Mouse (Mus musculus): Measurements from ENCODE around the gene Foxm1. TPM values are rescaled to one million over a fixed set of nuclear protein-coding genes. Genes with fewer than 3 reads are reported as not detected.
A peak's percentile ranks its signal among the peaks of the same experiment; 100 is the strongest.

The Foxm1 gene
- total RNA-seq, 1 experiment from 2014 or later: 15.2 TPM

DNA sequence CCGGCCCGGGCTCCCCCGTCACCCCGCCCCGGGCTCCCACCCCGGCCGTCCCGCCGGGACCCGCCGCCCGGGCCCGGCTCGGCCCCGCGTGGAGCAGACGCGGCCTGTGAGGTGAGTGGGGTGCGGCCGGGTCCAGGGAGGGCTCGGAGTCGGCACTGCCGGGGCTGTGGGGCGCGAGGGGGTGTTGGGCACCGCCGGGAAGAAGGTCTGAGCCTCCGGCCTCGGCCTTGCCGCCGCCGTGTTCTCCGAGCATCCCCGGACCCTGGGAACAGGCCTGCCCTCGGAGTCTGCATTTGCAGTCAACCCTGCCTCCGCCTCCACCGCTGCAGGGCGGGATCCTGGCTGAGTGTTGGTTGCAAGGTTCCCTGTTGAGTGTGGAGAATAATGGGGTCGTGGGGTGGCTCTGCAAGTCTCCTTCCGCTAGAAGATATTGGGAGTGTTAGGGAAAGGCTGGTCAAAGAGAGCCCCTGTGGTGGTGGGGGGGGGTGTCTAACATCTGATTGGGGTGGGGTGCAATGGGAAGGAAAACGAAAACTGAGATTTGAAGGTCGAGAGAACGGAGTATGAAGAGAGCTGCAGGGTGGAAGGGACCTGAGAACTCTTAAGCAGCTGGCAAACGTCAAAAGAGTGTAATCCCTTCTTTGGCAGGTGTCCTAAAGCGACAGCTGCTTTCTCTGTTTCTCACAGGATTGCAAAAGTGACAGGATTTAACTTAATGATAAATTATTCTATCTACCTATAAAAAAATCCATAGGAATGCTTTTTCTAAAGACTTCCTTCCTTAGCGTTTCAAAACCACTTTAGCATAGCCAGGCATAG lies 449 bp downstream of the Foxm1 start:
- ATAC-seq (replicated peaks in 1 of 2; ENCODE audit: insufficient read depth in 1 of 2, low FRiP score in 2 of 2, low TSS enrichment in 1 of 2, low read depth in 1 of 2, poor library complexity in 2 of 2, severe bottlenecking in 2 of 2): peak in 1 of 2 experiments; percentile 37; a peak in 1 of 4 replicates

- ATAC-seq (replicated peaks in 1 of 2; ENCODE audit: insufficient read depth in 1 of 2, low FRiP score in 2 of 2, low TSS enrichment in 1 of 2, low read depth in 1 of 2, poor library complexity in 2 of 2, severe bottlenecking in 2 of 2): no peak
These were observed 2.0 kb downstream of the Foxm1 start for GRCm38 (mm10) chr6:128364721-128365120.

DNA sequence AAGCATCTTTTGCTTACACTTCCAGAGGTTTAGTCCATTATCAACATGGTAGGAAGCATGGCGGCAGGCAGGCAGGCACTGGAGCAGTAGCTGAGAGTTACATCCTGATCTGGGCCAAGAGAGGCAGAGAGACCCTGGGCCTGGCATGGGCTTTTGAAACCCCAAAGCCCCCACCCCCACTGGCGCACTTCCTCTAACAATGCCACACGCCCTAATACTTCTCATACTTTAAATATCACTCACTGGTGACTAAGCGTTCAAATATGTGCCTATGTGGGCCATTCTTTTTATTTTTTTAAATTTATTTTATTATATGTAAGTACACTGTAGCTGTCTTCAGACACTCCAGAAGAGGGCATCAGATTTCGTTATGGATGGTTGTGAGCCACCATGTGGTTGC lies 3.7 kb downstream of the Foxm1 start:
- ATAC-seq (replicated peaks in 1 of 2; ENCODE audit: insufficient read depth in 1 of 2, low FRiP score in 2 of 2, low TSS enrichment in 1 of 2, low read depth in 1 of 2, poor library complexity in 2 of 2, severe bottlenecking in 2 of 2): no peak

DNA sequence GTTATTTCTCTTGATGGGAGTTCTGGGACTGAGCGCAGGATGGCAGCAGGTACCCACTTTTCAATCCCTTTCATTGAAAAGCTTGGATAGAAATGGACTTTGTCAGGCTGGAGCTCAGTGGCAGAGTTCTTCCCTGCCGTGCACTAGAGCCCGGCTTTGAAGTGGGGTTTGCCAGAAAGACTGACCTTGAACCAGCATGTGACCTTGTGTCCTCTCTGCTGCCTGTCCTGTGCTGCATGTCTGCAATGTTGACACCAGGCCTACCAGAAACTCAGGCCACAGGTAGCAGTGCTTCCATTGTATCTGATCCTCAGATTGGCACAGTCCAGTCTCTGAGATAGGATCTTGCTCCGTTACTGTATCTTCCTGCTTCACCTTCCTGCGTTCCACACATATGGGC lies 7.3 kb downstream of the Foxm1 start:
- ATAC-seq (replicated peaks in 1 of 2; ENCODE audit: insufficient read depth in 1 of 2, low FRiP score in 2 of 2, low TSS enrichment in 1 of 2, low read depth in 1 of 2, poor library complexity in 2 of 2, severe bottlenecking in 2 of 2): no peak

- ATAC-seq (replicated peaks in 1 of 2; ENCODE audit: insufficient read depth in 1 of 2, low FRiP score in 2 of 2, low TSS enrichment in 1 of 2, low read depth in 1 of 2, poor library complexity in 2 of 2, severe bottlenecking in 2 of 2): no peak
These were observed 12.4 kb downstream of the Foxm1 start, which contains the start of the genes Tex52 and Gm44596 for GRCm38 (mm10) chr6:128375192-128375591. TSS of gene Tex52 (plus strand) at chr6:128375456. TSS of gene Gm44596 (plus strand) at chr6:128375503.

DNA sequence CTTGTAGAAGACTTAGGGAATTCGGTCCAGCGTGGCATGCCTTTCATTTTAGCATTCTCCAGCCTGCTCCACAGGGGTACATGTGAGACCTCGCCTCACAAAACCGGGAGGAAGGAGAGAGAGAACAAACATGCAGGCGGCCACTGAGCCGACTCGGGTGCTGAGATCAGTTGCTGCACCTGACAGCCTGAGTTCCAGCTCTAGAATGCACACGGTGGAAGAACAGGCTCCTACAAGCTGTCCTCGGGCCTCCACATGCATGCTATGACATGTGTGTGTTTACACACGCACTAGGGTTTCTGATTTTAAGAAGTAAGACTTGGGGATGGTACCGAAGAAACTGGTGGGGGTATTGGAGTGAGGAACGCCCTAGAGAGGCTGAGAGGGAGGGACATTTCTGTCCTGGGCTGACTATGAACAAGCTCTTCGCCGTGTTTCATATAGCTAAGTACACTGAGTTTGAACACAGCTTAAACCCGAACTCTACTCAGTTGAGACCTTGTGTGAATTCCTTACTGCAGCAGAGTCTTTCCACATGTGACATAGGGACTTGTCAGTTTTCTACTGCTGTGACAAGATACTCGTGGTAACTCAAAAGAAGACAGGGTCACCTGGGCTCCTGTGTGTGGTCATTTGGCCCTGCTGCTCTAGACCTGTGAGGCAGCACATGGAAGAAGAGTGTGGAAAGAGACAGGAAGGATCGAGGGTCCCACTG lies 13.8 kb downstream of the Foxm1 start:
- no peak for ATAC-seq (replicated peaks in 1 of 2; ENCODE audit: insufficient read depth in 1 of 2, low FRiP score in 2 of 2, low TSS enrichment in 1 of 2, low read depth in 1 of 2, poor library complexity in 2 of 2, severe bottlenecking in 2 of 2)

GRCm38 (mm10) chr6:128379636-128380035 lies 16.9 kb downstream of the Foxm1 start:
- peak in 1 of 2 experiments; percentile 43; a peak in 1 of 4 replicates for ATAC-seq (replicated peaks in 1 of 2; ENCODE audit: insufficient read depth in 1 of 2, low FRiP score in 2 of 2, low TSS enrichment in 1 of 2, low read depth in 1 of 2, poor library complexity in 2 of 2, severe bottlenecking in 2 of 2)

DNA sequence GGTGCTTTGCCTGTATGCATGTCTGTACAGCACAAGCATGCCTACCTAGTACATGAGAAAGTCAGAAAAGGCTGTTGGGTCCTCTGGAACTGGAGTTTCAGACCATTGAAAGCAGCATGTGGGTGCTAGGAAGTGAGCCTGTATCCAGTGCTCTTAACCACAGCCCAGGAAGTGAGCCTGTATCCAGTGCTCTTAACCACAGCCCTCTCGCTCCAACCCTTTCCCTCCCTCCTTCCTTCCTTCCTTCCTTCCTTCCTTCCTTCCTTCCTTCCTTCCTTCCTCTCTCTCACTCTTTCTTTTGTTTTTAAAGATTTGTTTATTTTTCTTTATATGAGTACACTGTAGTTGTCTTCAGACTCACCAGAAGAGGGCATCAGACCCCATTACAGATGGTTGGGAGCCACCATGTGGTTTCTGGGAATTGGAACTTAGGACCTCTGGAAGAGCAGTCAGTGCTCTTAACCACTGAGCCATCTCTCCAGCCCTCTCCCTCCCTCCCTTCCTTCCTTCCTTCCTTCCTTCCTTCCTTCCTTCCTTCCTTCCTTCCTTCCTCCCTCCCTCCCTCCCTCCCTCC lies 17.9 kb downstream of the Foxm1 start:
- peak in 1 of 2 experiments; percentile 37; a peak in 1 of 4 replicates for ATAC-seq (replicated peaks in 1 of 2; ENCODE audit: insufficient read depth in 1 of 2, low FRiP score in 2 of 2, low TSS enrichment in 1 of 2, low read depth in 1 of 2, poor library complexity in 2 of 2, severe bottlenecking in 2 of 2)

DNA sequence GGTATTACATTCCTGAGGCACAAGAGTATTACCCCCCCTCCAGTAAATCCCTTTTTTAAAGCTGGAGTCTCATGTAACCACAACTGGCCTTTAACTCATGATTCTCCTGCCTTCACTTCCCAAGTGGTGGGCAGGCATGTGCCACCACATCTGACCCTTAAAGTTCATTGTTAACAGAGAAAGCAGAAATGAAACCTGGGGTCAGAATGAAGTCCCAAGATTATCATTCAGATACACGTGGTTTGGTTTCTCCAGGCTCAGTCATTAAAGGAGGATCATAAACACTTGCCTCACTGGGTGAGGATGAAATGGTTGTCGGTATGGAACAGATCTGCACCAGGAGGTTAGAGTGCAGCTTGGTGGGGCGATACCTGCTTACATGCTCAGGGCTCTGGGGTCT lies 18.5 kb downstream of the Foxm1 start:
- no peak for ATAC-seq (replicated peaks in 1 of 2; ENCODE audit: insufficient read depth in 1 of 2, low FRiP score in 2 of 2, low TSS enrichment in 1 of 2, low read depth in 1 of 2, poor library complexity in 2 of 2, severe bottlenecking in 2 of 2)

- ATAC-seq (replicated peaks in 1 of 2; ENCODE audit: insufficient read depth in 1 of 2, low FRiP score in 2 of 2, low TSS enrichment in 1 of 2, low read depth in 1 of 2, poor library complexity in 2 of 2, severe bottlenecking in 2 of 2): 0 out of 4 replicates have a peak, but pooled peaks of 1 of the 2 experiments have one; percentile 41
These were observed 21.0 kb downstream of the Foxm1 start for GRCm38 (mm10) chr6:128383752-128384151.

- ATAC-seq (replicated peaks in 1 of 2; ENCODE audit: insufficient read depth in 1 of 2, low FRiP score in 2 of 2, low TSS enrichment in 1 of 2, low read depth in 1 of 2, poor library complexity in 2 of 2, severe bottlenecking in 2 of 2): no peak
These were observed 22.3 kb downstream of the Foxm1 start for GRCm38 (mm10) chr6:128385026-128385425.

DNA sequence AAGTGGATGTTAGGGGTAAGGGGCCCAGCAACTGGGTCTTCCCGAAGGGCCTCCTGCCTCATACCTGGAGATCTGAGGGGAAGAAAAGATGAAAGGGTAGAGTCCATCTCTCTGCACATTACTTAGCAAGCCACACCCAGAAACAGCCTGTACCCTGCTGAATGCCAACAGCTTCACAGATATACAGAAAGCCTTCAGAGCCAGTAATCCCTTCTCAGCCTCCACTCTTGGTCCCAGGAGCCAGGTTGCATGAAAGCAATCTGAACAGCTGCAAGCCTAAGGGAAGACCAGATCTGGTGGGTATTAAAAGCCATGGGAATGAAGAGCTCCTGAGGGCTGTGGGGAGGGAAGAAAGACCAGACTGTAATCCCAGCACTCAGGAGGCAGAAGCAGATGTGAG lies 26.4 kb downstream of the Foxm1 start:
- ATAC-seq (replicated peaks in 1 of 2; ENCODE audit: insufficient read depth in 1 of 2, low FRiP score in 2 of 2, low TSS enrichment in 1 of 2, low read depth in 1 of 2, poor library complexity in 2 of 2, severe bottlenecking in 2 of 2): no peak

- ATAC-seq (replicated peaks in 1 of 2; ENCODE audit: insufficient read depth in 1 of 2, low FRiP score in 2 of 2, low TSS enrichment in 1 of 2, low read depth in 1 of 2, poor library complexity in 2 of 2, severe bottlenecking in 2 of 2): no peak
These were observed 27.9 kb downstream of the Foxm1 start for GRCm38 (mm10) chr6:128390683-128391082.

DNA sequence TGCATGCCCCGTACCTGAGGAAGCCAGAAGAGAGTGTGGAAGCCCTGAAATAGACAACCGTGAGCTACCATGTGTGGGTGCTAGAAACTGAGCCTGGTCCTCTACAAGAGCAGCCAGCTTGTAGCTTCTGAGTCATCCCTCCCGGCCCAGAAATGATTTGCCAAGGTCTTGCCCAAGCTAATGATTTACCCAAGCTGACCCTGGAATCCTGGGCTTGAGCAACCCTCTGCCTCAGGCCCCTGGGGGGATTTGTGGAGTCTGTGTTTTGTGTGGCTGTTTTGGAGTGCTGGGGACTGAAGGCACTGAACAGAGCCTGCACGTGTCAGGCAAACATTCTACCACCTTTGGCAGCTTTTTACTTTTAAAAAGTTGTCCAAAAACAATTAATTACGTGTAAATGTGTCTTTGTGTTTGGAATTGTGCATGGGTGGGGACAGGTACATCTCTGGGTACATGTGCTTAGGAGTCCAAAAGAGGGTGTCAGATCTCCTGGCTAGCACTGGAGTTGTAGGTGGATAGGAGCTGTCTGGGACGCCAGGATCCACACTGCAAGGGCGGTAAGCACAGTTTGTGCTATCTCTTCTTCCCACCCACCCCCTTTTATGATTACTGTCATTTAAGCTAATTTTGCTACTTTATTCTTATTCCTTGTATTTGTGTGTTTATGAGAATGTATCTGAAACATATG lies 35.0 kb downstream of the Foxm1 start:
- no peak for ATAC-seq (replicated peaks in 1 of 2; ENCODE audit: insufficient read depth in 1 of 2, low FRiP score in 2 of 2, low TSS enrichment in 1 of 2, low read depth in 1 of 2, poor library complexity in 2 of 2, severe bottlenecking in 2 of 2)

GRCm38 (mm10) chr6:128398996-128399395 lies 36.2 kb downstream of the Foxm1 start, which contains the start of gene Nrip2:
TSS of gene Nrip2 (plus strand) at chr6:128399296.
- ATAC-seq (replicated peaks in 1 of 2; ENCODE audit: insufficient read depth in 1 of 2, low FRiP score in 2 of 2, low TSS enrichment in 1 of 2, low read depth in 1 of 2, poor library complexity in 2 of 2, severe bottlenecking in 2 of 2): no peak

GRCm38 (mm10) chr6:128399421-128400185 lies 36.8 kb downstream of the Foxm1 start:
- no peak for ATAC-seq (replicated peaks in 1 of 2; ENCODE audit: insufficient read depth in 1 of 2, low FRiP score in 2 of 2, low TSS enrichment in 1 of 2, low read depth in 1 of 2, poor library complexity in 2 of 2, severe bottlenecking in 2 of 2)

DNA sequence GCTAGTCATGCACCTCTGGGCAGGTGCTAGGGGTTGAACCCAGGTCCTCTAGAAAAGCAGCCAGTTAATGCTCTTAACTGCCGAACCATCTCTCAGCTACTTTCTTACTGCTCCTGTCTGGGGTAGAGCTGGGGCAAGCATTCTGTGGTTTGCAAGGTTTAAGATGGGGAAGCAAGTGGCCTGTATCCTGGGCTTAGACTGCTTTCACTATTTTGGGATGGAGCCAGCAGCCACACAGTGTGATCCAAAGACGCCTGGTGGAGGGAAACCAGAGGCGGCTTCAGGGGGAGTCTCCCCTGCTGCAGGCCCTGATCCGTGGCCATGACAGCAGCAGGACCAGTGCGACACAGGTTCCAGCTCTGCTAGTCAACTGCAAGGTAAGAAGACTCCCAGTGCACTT lies 41.9 kb downstream of the Foxm1 start:
- ATAC-seq (replicated peaks in 1 of 2; ENCODE audit: insufficient read depth in 1 of 2, low FRiP score in 2 of 2, low TSS enrichment in 1 of 2, low read depth in 1 of 2, poor library complexity in 2 of 2, severe bottlenecking in 2 of 2): peak; percentile 79 to 81
